Mouse (Mus musculus): ENCODE measurements around the gene Naa40. TPM values are rescaled to one million over a fixed set of nuclear protein-coding genes. Genes with fewer than 3 reads are reported as not detected.

Naa40 gene
- polyA plus RNA-seq, 1 experiment from 2014 or later = 66.6 TPM

DNA sequence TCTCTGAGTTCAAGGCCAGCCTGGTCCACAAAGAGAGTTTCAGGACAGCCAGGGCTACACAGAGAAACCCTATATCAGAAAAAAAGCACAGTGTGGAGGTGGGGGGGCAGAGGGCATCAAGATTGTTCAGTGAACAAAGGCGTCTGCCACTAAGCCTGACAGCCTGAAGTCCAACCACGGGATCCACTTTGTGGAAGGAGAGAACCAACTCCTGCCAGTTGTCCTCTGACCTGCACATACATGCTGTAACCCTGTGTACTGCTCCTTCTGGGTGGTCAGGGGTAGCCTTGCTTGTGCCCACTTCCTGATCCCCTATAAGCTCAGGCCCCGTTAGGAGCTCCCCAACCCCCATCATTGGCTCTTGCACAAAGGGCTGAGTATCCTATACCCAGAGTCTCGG is 55.9 kb downstream of the Naa40 start:
- 27% methylated on average over 4 of the region's 4 CpGs for WGBS
- no peaks in the 10 kb centered on the region for H3K9me3 ChIP-seq
- no peak overlapping the region for H3K9ac ChIP-seq
- no peak overlapping the region for H3K4me2 ChIP-seq
- peaks cover 78% of the 10 kb centered on the region for H3K4me1 ChIP-seq (replicated peaks)
- no peak overlapping the region for H3K4me3 ChIP-seq
- H3K36me3 ChIP-seq = no peaks in the 10 kb centered on the region
- 0 out of 2 replicates have a peak, but pooled peaks have one; percentile 6 for ATAC-seq (ENCODE audit: low FRiP score)
- H3K27ac ChIP-seq = no peak overlapping the region
- peaks cover 84% of the 10 kb centered on the region for H3K27me3 ChIP-seq

DNA sequence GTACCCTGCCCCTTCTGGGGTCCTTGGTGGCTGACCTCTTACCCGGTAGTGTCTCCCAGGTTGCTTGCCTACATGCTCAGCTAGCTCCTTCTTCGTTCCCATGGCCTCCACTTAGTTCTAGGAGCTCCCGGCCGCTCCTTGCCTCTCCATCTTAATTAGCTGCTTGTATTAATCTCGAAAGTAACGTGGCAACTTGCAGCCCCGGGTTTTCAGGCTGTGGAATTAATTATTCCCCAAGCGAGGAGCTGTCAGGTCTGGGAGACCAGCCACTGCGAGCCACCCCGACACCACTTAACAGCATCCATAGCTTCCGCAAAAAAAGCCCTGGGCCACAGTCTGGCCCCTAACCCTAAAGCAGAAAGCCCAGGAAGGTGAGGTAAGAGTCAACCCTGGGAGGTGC is 57.6 kb downstream of the Naa40 start:
- 35% methylated on average over 11 of the region's 11 CpGs for WGBS
- peaks cover 72% of the 10 kb centered on the region for H3K4me1 ChIP-seq (replicated peaks)

DNA sequence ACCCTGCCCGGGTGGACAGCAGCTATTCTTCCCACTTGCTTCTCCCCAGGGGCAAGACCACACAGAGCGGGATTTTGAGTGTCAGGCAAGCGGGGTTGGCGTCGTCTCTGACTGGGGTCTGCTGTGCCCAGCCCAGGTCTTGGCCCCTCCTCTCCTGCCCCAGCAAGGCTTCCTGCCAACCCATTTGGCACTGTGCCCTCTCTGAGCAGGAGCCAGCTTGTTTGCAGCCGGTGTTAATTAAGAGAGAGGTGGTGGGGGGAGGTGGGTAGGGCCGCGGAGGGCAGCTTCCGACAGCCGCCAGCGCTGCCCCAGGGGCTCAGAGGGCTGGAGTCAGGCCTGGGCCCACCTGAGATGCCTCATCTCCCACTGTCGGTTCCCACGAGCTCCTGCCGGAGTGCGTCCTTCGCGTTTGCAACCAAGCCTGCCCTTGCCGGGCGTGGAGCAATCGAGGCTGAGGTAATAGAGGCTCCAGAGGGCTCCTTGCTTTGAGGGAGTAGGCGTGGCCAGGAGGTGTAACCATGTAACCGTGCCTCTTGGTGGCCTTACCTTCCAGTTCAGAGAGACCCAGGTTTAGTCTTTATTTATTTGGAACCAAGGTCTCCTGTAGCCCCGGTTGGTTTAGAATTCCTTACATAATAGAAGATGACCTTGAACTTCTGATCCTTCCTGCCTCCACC is 58.6 kb downstream of the Naa40 start:
- Histone ChIP-seq H3K4me2 (peak overlapping the region; percentile 24; the same call in 1 of the 2 replicates), H3K9ac (peak overlapping the region; percentile 39; the same call in 1 of the 2 replicates), H3K36me3 (no peaks in the 10 kb centered on the region), H3K27ac (peak overlapping the region; percentile 20; the same call in 1 of the 2 replicates), H3K9me3 (no peaks in the 10 kb centered on the region), H3K4me3 (no peak overlapping the region), H3K4me1 (replicated peaks) (peaks cover 75% of the 10 kb centered on the region), H3K27me3 (peaks cover 81% of the 10 kb centered on the region)
- WGBS = 4% methylated on average over 23 of the region's 23 CpGs
- peak; percentile 62 for ATAC-seq (ENCODE audit: low FRiP score)

More for the DNA sequence above, 57.6 kb downstream of the Naa40 start:
- no peak overlapping the region for H3K9ac ChIP-seq
- peaks cover 81% of the 10 kb centered on the region for H3K27me3 ChIP-seq
- H3K9me3 ChIP-seq = no peaks in the 10 kb centered on the region
- no peak overlapping the region for H3K4me3 ChIP-seq
- ATAC-seq (ENCODE audit: low FRiP score) = no peak
- H3K4me2 ChIP-seq = no peak overlapping the region
- H3K36me3 ChIP-seq = no peaks in the 10 kb centered on the region
- H3K27ac ChIP-seq = no peak overlapping the region; the same call in 1 of the 2 replicates

DNA sequence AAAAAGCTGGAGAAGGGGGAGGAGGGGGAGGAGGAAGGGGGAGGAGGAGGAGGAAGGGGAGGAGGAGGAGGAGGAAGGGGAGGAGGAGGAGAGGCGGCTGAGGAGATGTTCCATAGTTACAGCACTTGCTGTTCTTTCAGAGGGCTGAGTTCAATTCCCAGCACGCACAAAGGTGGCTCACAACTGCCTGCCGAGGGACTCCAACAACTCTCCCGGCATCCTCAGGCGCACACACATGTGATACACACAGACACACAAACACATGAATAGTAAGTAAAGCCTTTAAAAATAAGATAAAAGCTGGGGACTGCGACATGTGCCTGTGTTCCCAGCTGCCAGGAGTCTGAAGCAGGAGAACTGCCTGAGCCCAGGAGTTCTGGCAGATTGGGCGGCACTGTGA is 59.5 kb downstream of the Naa40 start:
- H3K4me1 ChIP-seq (replicated peaks) = peaks cover 75% of the 10 kb centered on the region
- H3K27me3 ChIP-seq = peaks cover 81% of the 10 kb centered on the region
- H3K4me2 ChIP-seq = no peak overlapping the region
- H3K36me3 ChIP-seq = no peaks in the 10 kb centered on the region
- 61% methylated on average over 7 of the region's 7 CpGs for WGBS
- ATAC-seq (ENCODE audit: low FRiP score) = no peak
- H3K9ac ChIP-seq = no peak overlapping the region
- H3K9me3 ChIP-seq = no peaks in the 10 kb centered on the region
- H3K4me3 ChIP-seq = no peak overlapping the region
- H3K27ac ChIP-seq = 0 out of 2 replicates have a peak overlapping the region, but pooled peaks have one; percentile 20

DNA sequence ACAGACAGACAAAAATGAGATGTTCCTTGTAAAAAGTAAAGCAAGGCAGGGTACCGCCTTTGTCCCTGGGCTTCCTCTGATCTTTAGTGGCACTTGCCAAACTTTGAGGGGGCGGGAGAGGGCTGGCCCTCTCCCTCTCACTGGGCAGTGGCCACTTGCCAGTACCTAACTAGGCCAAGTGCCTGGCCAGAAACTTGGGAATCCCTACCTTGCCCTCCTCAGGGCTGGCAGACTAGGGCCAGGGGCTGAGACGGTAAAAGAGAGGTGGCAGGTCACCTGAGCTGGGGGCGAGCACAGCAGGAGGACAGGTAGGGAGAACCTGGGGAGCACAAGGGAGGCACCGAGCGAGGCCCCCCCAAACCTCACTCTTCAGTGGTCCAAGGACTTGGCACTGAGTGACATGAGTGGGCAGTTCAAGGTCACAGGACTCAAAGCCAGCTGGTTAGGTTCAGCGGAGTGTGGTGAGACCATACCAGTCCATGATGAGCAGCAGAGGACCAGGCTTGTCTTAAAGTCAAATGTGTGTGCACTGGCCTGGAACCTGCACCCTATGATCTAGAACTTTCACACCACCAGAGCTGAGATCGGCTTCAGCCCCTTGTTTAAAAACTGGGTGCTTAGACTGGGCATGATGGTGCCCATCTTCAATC is 60.1 kb downstream of the Naa40 start:
- 80% methylated on average over 8 of the region's 8 CpGs for WGBS
- peaks cover 77% of the 10 kb centered on the region for H3K27me3 ChIP-seq
- no peak overlapping the region for H3K4me3 ChIP-seq
- H3K9ac ChIP-seq = no peak overlapping the region
- H3K9me3 ChIP-seq = no peaks in the 10 kb centered on the region
- H3K4me1 ChIP-seq (replicated peaks) = peaks cover 75% of the 10 kb centered on the region
- no peak overlapping the region for H3K4me2 ChIP-seq
- H3K36me3 ChIP-seq = no peaks in the 10 kb centered on the region
- H3K27ac ChIP-seq = no peak overlapping the region
- no peak for ATAC-seq (ENCODE audit: low FRiP score)

DNA sequence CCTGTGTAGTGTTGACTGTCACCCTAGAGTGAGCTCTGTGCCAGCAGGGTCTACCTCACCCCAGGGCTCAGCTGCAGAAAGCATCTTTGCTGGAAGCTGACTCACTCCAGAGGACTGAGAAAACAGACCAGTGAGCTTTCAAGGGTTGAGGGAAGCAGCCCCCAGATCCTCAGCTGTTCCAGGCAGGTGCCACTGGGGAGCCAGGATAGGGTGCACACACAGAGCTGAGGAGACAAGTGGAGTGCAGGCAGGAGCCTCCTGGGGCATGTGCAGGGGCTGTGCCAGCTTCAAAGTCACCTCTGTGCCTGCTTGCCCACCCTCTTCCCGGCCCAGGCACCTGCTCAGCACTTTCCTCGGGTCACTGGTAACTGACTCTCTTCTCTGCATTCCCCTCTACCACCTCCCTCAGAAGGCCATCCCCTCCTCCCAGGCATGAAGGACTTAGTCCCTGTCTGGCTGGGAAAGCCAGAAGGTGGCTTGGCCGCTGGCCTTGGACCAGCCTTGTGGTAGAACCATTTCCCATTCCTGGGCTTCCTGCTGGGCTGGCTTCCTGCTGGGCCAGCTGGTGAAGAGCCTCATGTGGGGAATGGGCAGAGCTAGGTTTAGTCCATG is 62.0 kb downstream of the Naa40 start:
- H3K9ac ChIP-seq = no peak overlapping the region
- H3K27ac ChIP-seq = no peak overlapping the region
- H3K4me1 ChIP-seq (replicated peaks) = peaks cover 63% of the 10 kb centered on the region
- H3K4me2 ChIP-seq = no peak overlapping the region
- no peak overlapping the region for H3K4me3 ChIP-seq
- no peaks in the 10 kb centered on the region for H3K36me3 ChIP-seq
- no peaks in the 10 kb centered on the region for H3K9me3 ChIP-seq
- H3K27me3 ChIP-seq = peaks cover 71% of the 10 kb centered on the region
- WGBS = 52% methylated on average over 3 of the region's 3 CpGs
- ATAC-seq (ENCODE audit: low FRiP score) = no peak

DNA sequence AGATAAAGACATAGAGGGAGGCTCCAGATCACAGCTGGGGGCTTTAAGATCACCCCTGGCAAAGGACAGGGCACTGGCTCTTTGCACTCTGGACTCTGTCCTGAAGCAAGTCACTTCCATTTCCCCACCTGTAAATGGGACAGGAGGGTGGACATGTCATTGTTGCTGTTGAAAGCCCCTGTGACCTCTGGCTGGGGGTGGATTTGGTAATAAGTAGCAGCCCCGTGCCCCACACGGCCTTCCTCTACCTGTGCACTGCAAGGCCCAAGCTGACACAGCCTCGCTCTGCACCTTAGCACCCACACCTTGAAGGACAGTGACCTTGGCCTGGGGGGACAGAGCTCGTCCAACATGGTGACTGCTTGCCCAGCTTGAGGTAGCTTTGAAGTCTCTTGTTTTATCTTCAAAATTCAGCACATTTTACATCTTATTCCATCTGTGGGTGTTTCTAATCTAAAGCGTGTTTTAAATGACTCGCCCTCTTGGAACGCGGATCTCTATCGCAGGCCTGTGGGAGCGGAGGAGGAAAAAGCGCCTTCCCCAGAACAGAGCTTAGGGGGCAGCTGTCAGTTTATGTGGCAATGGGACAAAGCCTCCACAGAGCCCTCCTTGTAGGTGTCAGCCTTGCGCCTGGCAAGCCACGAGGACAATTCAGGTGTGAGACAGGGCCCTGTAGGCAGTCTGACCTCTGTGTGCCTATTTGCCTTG is 63.0 kb downstream of the Naa40 start:
- peaks cover 54% of the 10 kb centered on the region for H3K4me1 ChIP-seq (replicated peaks)
- no peak overlapping the region for H3K27ac ChIP-seq
- H3K4me2 ChIP-seq = no peak overlapping the region
- 59% methylated on average over 13 of the region's 13 CpGs for WGBS
- peaks cover 66% of the 10 kb centered on the region for H3K27me3 ChIP-seq
- ATAC-seq (ENCODE audit: low FRiP score) = no peak
- H3K9ac ChIP-seq = no peak overlapping the region
- no peaks in the 10 kb centered on the region for H3K9me3 ChIP-seq
- H3K4me3 ChIP-seq = no peak overlapping the region
- no peaks in the 10 kb centered on the region for H3K36me3 ChIP-seq

DNA sequence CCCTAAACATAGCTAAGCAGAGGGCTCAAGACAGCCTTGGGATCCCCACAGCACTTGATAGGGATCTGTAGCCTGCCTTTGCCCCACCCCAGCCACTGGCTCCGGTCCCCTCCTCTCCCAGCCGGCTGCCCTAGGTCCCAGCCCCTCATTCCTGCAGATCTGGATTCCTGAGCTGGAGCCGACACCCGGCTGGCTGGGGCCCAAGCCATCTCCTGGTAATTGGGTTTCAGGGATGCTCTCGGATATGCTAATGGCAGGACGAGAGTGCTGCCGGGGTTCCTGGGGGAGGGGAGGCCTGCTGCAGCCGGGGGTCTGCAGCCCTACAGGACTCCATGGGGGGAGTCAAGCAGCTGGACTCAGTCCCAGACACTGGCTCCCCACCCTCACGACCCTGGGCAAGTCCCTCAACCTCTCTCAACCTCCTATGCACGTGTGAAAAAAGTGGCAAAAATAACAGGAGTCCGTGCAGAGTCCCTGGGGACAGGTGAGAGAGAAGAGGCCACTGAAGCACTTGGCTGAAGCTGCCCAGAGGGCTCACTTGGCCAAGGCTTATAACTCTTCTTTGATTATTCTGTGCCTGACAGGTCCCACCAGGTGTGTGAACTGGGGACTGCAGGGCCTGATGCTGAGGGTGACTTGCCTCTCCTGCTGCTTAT is 64.8 kb downstream of the Naa40 start:
- no peak overlapping the region for H3K9ac ChIP-seq
- H3K27me3 ChIP-seq = peaks cover 54% of the 10 kb centered on the region
- H3K4me3 ChIP-seq = no peak overlapping the region
- H3K36me3 ChIP-seq = no peaks in the 10 kb centered on the region
- no peak overlapping the region for H3K27ac ChIP-seq
- WGBS = 7% methylated on average over 11 of the region's 11 CpGs
- H3K4me2 ChIP-seq = no peak overlapping the region
- ATAC-seq (ENCODE audit: low FRiP score) = no peak
- no peaks in the 10 kb centered on the region for H3K9me3 ChIP-seq
- peaks cover 54% of the 10 kb centered on the region for H3K4me1 ChIP-seq (replicated peaks)

Other genes with a start within 250 kb of the Naa40 start
- 24.2 and 25.9 TPM in 2 replicates for gene Dnajc4, start 248.6 kb downstream of the Naa40 start, polyA plus RNA-seq (2015; fragmentation: Nextera tagmentation; extraction: Ambion mirVana)
- gene Nudt22, start 245.1 kb downstream of the Naa40 start, polyA plus RNA-seq (2015; fragmentation: Nextera tagmentation; extraction: Ambion mirVana) = 18.6 and 23.8 TPM in 2 replicates
- 16.6 and 18.0 TPM in 2 replicates for gene Trpt1, start 245.1 kb downstream of the Naa40 start, polyA plus RNA-seq (2015; fragmentation: Nextera tagmentation; extraction: Ambion mirVana)
- 4.4 and 5.6 TPM in 2 replicates for gene Fermt3, start 221.7 kb downstream of the Naa40 start, polyA plus RNA-seq (2015; fragmentation: Nextera tagmentation; extraction: Ambion mirVana)
- 233 and 239 TPM in 2 replicates for gene Stip1, start 201.2 kb downstream of the Naa40 start, polyA plus RNA-seq (2015; fragmentation: Nextera tagmentation; extraction: Ambion mirVana)
- 4.2 and 5.3 TPM in 2 replicates for gene Macrod1, start 184.4 kb downstream of the Naa40 start, polyA plus RNA-seq (2015; fragmentation: Nextera tagmentation; extraction: Ambion mirVana)
- gene Flrt1, start 135.5 kb downstream of the Naa40 start, polyA plus RNA-seq (2015; fragmentation: Nextera tagmentation; extraction: Ambion mirVana) = 7.1 and 8.1 TPM in 2 replicates
- gene Otub1, start 34.9 kb downstream of the Naa40 start, polyA plus RNA-seq (2015; fragmentation: Nextera tagmentation; extraction: Ambion mirVana) = 233 and 250 TPM in 2 replicates
- 881 and 924 TPM in 2 replicates for gene Cox8a, start 23.6 kb downstream of the Naa40 start, polyA plus RNA-seq (2015; fragmentation: Nextera tagmentation; extraction: Ambion mirVana)
- 30.2 and 32.0 TPM in 2 replicates for gene Rcor2, start 26.1 kb upstream of the Naa40 start, polyA plus RNA-seq (2015; fragmentation: Nextera tagmentation; extraction: Ambion mirVana)
- gene Mark2, start 100.7 kb upstream of the Naa40 start, polyA plus RNA-seq (2015; fragmentation: Nextera tagmentation; extraction: Ambion mirVana) = 40.9 and 42.5 TPM in 2 replicates
- gene Spindoc, start 141.8 kb upstream of the Naa40 start, polyA plus RNA-seq (2015; fragmentation: Nextera tagmentation; extraction: Ambion mirVana) = 34.0 and 42.7 TPM in 2 replicates
- gene 2700081O15Rik, start 176.4 kb upstream of the Naa40 start, polyA plus RNA-seq (2015; fragmentation: Nextera tagmentation; extraction: Ambion mirVana) = 17.7 and 18.0 TPM in 2 replicates
- gene Rtn3, start 242.1 kb upstream of the Naa40 start, polyA plus RNA-seq (2015; fragmentation: Nextera tagmentation; extraction: Ambion mirVana) = 513 and 532 TPM in 2 replicates

Data from hindbrain, embryonic 13.5 days (tissue).